Mouse (Mus musculus): ENCODE data around the gene 1700034J05Rik.

GRCm38 (mm10) chr6:146984569-146984968, 30.3 kb upstream of the 1700034J05Rik start:
- TF ChIP-seq POLR2A (IDR thresholded peaks at IDR 0.05; ENCODE audit: control insufficient read depth, extremely low read depth, insufficient read depth, low read length, poor library complexity) (no peak), CTCF (IDR thresholded peaks at IDR 0.05; ENCODE audit: borderline replicate concordance, control insufficient read depth, extremely low read depth, insufficient read depth, low read length, poor library complexity) (no peak)

Measured in thymus, adult 2 months (tissue).